Mouse (Mus musculus) Patski (cell line): Measurements from ENCODE around the gene Spon1. TPM values are rescaled to one million over a fixed set of nuclear protein-coding genes. Genes with fewer than 3 reads are reported as not detected.

Source experiments
- ATAC-seq: fragments of 100-300 bp; one replicate; pipeline ENCODE4 v1.8.0; 2021
- CTCF ChIA-PET: fragments of 350-600 bp; sonication (Branson Sonifier 250); formaldehyde crosslinking; loops from one replicate; lab custom pipeline; 2022; ENCODE audit warnings: inconsistent platforms; lab: Charles Lee
- POLR2A ChIA-PET: fragments of 350-600 bp; sonication (Branson Sonifier 250); formaldehyde crosslinking; loops from one replicate; lab custom pipeline; 2022; ENCODE audit warnings: antibody characterized with exemption, inconsistent platforms; lab: Charles Lee
- DNase-seq: peaks from one replicate; pipeline ENCODE4 v3.0.0-alpha.2; 2011; ENCODE audit warnings: low read depth, low spot score
- H3K27me3 ChIP-seq: fragments of 371-371 bp; one replicate; pipeline ENCODE4 v1.5.1; 2021
- CTCF ChIP-seq: fragments of 100-300 bp; IDR thresholded peaks from one replicate; pipeline ENCODE4 v1.5.1; 2021
- in situ Hi-C: fragments of 300-500 bp; cut with MboI; formaldehyde crosslinking; loops from 3 replicates; pipeline ENCODE4 v1.11.1; 2018; ENCODE audit warnings: low pct_unique_long_range_greater_than_20kb, mixed read lengths
- polyA plus RNA-seq: library from polyadenylated mRNA; unstranded; gene quantifications from one replicate; pipeline ENCODE4 v1.2.3, GENCODE M21; 2021

Spon1 gene
- polyA plus RNA-seq, 1 experiment from 2014 or later, result 0.33 TPM

DNA sequence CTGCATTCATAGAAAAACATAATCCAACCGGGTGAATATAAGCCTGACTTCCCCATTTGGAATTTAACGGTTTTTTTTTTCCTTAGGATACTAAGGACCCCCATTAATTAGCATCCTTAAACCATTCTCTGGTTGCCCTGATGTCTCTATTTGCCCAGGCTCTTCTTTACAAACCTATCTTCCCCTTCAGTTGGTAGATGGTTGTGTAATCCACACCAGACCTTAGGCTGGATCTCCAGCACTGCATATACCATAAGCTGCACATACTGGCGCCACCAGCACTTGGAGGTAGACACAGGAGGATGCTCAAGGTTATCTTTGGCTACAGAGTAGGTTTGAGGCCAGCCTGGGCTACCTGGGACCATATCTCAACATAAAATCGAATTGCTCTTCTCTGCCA is 71.4 kb downstream of the Spon1 start:
- TF ChIP-seq CTCF, result no peak
- no peak for DNase-seq
- ATAC-seq, result no peak
- POLR2A ChIA-PET, result no interaction called here
- peaks cover 15% of the 10 kb centered on the region for H3K27me3 ChIP-seq
- CTCF ChIA-PET, result no interaction called here
- in situ Hi-C loops, result no loop called here

DNA sequence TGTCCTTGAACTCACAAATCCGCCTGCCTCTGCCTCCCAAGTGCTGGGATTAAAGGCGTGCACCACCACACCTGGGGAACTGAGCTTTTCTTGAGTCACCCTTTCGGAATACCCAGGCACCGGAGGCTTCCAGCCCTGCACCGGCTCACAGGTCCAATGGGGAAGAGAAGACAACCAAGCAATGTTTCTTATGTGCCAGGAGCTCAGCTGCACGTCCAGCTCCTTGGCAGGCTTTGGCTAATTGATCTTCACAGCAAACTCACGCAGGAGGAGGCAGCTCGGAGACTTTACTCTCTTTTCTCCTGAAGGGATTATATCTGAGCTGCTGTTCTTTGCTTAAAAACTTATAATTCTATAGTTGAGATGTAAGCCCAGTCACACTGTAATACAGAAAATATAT is 73.6 kb downstream of the Spon1 start:
- CTCF ChIA-PET, result no interaction called here
- in situ Hi-C loops, result no loop called here
- ATAC-seq, result no peak
- no peak for TF ChIP-seq CTCF
- DNase-seq, result no peak
- peaks cover 16% of the 10 kb centered on the region for H3K27me3 ChIP-seq
- POLR2A ChIA-PET, result no interaction called here

DNA sequence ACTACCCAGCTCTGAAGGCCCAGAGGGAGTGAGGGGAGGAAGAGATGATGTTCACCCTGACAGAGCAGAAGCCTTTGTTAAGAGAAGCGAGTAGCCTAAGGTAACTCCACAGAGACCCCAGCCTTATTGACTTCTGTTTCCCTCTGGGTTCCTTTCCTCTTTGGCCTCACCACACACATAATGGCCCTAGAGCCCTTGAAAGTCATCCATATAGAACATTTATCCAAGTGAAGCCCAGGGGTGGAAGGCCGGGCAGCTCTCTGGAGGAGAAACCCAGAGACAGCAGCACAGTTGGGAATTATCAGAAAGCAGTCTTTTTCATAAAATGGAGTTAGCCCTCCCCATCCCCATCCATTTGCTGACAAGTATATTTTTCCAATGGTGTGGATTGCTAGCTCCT is 75.7 kb downstream of the Spon1 start:
- in situ Hi-C loops, result no loop called here
- ChIA-PET CTCF (interaction anchor here (1.6 kb wide), 1 partner anchor 11 kb away, joined by 3 read pairs; no protein-coding TSS in a partner anchor), POLR2A (no interaction called here)
- DNase-seq, result no peak
- no peak for ATAC-seq
- TF ChIP-seq CTCF, result no peak
- peaks cover 16% of the 10 kb centered on the region for H3K27me3 ChIP-seq

DNA sequence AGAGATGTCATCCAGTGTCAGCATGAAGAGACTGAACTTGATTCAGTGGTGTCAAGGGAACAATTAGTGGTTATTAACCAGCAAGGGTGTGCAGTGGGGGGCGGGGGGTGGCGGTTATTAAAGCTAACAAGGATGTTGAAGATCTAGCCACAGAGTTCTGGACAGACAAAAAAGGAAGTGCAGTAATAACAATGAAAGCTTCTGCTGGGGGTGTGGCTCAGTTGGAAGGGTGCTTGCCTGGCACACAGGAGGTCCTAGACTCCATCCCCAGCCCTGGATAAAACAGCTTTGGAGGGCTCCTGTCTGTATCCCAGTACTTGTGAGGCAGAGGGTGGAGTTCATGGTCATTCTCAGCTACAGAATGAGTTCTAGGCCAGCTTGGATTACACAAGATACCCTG is 77.4 kb downstream of the Spon1 start:
- no peak for TF ChIP-seq CTCF
- DNase-seq, result no peak

DNA sequence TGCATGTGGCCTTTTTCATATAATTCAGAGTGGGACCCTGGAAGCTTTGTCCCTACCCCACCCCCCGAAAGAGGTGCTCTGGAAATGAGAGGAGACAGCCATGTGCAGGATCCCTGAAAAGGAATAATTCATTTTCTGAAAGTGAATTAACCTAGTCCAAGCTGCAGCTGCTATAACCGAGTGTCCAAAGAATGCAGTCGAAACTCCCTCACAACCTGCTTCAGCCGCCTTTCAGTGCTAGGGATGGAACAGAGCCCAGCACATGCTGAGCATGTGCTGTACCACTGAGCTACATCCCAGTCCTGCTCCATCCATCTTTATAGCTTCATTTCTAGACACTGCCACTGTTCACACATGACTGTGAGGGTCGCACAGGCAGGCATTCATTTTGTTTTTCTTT is 79.4 kb downstream of the Spon1 start:
- no peak for TF ChIP-seq CTCF
- peaks cover 11% of the 10 kb centered on the region for H3K27me3 ChIP-seq
- POLR2A ChIA-PET, result no interaction called here
- no peak for DNase-seq
- CTCF ChIA-PET, result no interaction called here
- in situ Hi-C loops, result no loop called here
- no peak for ATAC-seq

More for the DNA sequence above, 77.4 kb downstream of the Spon1 start:
- no peak for ATAC-seq
- in situ Hi-C loops, result no loop called here
- CTCF ChIA-PET, result no interaction called here
- POLR2A ChIA-PET, result no interaction called here
- peaks cover 16% of the 10 kb centered on the region for H3K27me3 ChIP-seq

DNA sequence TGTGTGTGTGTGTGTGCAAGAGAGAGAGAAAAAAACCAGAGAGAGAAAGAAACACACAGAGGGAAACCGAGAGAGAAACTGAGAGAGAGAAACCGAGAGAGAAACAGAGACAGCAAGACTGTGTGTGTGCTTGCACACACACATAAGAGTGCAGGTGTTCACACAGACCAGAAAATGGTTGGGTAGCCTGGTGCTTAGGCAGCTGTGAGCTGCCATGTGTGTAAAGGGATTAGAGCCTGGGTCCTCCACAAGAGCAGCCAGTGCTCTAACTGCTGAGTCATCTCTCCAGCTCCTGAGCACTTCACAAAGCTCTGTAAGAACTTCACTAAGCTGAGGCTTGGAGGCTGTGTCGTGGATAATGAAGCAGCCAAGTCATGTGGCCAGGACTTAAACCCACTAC is 80.8 kb downstream of the Spon1 start:
- no peak for ATAC-seq
- H3K27me3 ChIP-seq, result peaks cover 8% of the 10 kb centered on the region
- ChIA-PET CTCF (interaction anchor here (1.5 kb wide), 1 partner anchor 11 kb away, joined by 3 read pairs; no protein-coding TSS in a partner anchor), POLR2A (no interaction called here)
- no peak for DNase-seq
- no peak for TF ChIP-seq CTCF
- in situ Hi-C loops, result no loop called here

DNA sequence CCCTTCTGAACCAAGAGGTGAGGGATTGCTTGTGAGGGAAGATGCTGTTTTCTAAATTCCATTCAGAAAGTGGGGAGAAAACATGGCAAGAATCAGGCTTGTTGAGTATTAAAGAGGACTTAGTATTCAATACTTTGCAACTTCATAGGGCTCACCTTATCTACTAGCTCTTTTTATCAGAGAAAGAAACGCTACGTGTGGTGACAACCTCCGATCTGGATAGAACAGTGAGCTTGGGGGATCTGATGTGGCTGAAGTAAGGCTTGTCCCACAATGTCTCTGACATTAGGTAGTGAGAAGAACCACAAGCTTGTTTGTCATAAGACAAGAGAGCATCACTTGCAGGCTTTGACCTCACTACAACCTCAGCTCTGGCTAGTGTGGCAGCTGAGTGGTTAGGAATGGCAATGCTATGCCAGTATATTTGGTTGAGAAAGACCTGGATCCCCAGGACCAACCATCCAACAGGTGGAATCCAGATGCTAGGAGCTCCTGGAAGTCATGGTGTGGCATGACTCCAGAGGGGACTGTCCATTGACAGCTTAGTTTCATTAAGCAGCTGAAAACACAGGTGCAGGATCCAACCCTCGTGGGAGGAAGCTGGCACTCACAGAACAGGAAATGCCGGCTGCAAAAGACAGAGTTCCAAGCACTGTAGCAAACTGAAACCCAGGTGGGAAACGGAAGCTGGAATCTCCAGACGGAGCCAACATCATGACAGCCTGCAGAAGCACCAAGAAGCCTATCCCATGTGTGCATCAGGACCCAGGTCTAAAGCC is 81.4 kb downstream of the Spon1 start:
- ChIA-PET CTCF (interaction anchor here (0.6 to 1.5 kb wide), 2 partner anchors 11 to 70 kb away, joined by 3 read pairs; no protein-coding TSS in a partner anchor), POLR2A (no interaction called here)
- peaks cover under 1% of the 10 kb centered on the region for H3K27me3 ChIP-seq
- TF ChIP-seq CTCF, result no peak
- DNase-seq, result no peak
- ATAC-seq, result no peak
- in situ Hi-C loops, result no loop called here

DNA sequence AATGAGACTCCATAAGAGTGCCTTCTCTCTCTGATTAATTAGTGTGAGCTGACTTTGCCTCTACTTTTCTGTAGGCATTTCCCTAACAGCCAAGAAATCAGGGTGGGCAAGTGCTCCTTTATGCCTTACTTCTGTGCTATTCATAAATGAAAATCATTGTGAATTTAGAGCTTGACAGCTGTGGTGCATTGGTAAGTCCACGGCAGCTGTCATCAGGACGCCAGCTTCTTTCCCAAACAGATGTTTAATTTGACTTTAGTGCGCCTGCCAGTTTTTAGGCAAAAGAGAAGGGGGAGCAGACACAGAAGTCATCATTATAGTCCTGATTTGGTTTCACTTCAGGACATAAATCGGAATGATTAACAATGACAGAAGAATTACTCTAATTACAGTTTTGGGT is 84.6 kb downstream of the Spon1 start:
- CTCF ChIA-PET, result no interaction called here
- DNase-seq (no peak), ATAC-seq (no peak)
- in situ Hi-C loops, result no loop called here
- POLR2A ChIA-PET, result no interaction called here
- H3K27me3 ChIP-seq, result no peaks in the 10 kb centered on the region
- no peak for TF ChIP-seq CTCF

DNA sequence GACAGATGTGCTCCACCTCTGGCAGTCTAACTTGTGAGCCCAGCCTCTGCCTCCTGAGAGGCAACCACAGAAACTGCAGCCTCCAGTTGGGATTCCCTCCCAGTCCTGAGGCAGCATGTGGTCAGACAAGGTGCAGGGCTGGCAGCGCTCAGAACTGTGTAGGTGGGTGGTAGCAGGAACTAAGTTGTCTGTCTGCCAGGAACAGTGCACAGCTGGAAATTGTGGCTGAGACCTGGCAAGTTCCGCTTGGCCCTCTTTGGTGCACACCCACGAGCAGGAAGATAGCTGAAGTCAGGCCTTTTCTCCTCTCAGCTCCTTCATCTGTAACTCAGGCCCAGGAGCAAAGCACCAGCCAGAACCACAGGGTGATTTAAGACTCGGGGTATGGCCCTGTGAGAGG is 89.6 kb downstream of the Spon1 start:
- POLR2A ChIA-PET, result no interaction called here
- H3K27me3 ChIP-seq, result no peaks in the 10 kb centered on the region
- CTCF ChIA-PET, result no interaction called here
- TF ChIP-seq CTCF, result no peak
- ATAC-seq (no peak), DNase-seq (no peak)
- in situ Hi-C loops, result no loop called here

DNA sequence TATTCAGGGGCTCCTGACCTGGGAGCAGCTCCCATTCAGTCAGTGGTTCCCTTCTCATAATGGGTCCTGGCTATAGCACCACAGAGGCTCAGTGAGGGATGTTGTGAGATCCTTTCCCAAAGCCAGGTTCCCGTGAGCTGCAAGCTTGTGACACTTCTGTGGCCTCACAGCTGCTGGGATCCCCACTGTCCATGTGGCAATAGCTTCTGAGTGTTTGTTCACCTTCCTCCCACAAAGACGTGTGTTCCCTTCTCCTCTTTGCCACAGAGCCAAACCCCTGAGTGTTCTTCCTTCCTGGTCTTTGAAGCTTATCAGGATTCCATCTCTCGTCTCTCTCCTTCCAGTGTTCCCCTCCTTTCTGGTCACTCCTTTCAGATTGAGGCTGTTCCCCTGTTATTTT is 90.3 kb downstream of the Spon1 start:
- in situ Hi-C loops, result no loop called here
- no peaks in the 10 kb centered on the region for H3K27me3 ChIP-seq
- TF ChIP-seq CTCF, result no peak
- ChIA-PET POLR2A (no interaction called here), CTCF (no interaction called here)
- ATAC-seq (no peak), DNase-seq (no peak)

DNA sequence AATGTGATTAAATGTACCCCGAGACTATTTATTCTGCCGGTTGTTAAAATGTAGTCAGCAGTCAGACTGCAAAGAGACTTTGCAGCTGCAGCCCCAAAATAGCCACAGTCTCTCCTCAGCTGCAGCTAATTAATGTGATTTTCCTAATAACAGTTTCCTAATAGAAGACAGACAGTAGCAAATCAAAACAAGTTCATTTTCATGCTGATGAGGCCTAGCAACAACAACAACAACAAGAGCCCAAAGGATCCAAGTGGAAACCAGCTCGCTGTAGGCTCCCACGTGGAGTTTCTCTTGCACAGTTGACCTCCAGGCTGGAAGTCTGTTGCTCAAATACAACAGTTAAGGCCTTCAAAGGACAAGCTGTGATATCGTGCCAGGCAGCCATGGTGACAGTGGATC is 93.7 kb downstream of the Spon1 start:
- H3K27me3 ChIP-seq, result no peaks in the 10 kb centered on the region
- ATAC-seq (no peak), DNase-seq (no peak)
- ChIA-PET CTCF (no interaction called here), POLR2A (no interaction called here)
- in situ Hi-C loops, result no loop called here
- TF ChIP-seq CTCF, result no peak
